Mouse (Mus musculus): ENCODE results near the gene Nbea. TPM values are rescaled to one million over a fixed set of nuclear protein-coding genes. Genes with fewer than 3 reads are reported as not detected.

Nbea gene
- total and polyA plus RNA-seq, 3 experiments = 0.04 to 0.27 TPM; not detected in 1

GRCm38 (mm10) chr3:55786835-55787486 is 396.5 kb downstream of the Nbea start:
- Histone ChIP-seq H3K9ac (ENCODE audit: control insufficient read depth, low read depth, low read length, poor library complexity, severe bottlenecking) (no peak overlapping the region), H3K4me1 (ENCODE audit: control insufficient read depth in 1 of 2, insufficient read depth in 2 of 2, low read length in 2 of 2) (no peaks in the 10 kb centered on the region), H3K27me3 (ENCODE audit: control insufficient read depth in 1 of 2, insufficient read depth in 2 of 2, low read length in 2 of 2) (no peaks in the 10 kb centered on the region), H3K4me3 (ENCODE audit: control insufficient read depth in 1 of 2, insufficient read depth in 1 of 2, low read depth in 2 of 2, low read length in 2 of 2) (no peak overlapping the region), H3K27ac (ENCODE audit: control insufficient read depth, low read depth, low read length) (no peak overlapping the region), H3K9me3 (replicated peaks; ENCODE audit: insufficient read depth, low read length) (no peaks in the 10 kb centered on the region), H3K36me3 (ENCODE audit: control insufficient read depth in 1 of 2, insufficient read depth in 2 of 2, low read length in 2 of 2) (no peaks in the 10 kb centered on the region), H3K79me2 (ENCODE audit: control insufficient read depth, insufficient read depth, low read length, poor library complexity) (no peaks in the 10 kb centered on the region)
- DNase-seq (ENCODE audit: low read depth, low spot score) = no peak
- TF ChIP-seq CTCF (IDR thresholded peaks at IDR 0.05 in 2 of 3, conservative IDR thresholded peaks at IDR 0.05 in 1 of 3; ENCODE audit: control insufficient read depth in 1 of 3, insufficient read depth in 1 of 3, low read depth in 2 of 3, low read length in 3 of 3, poor library complexity in 1 of 3, severe bottlenecking in 1 of 3) (no peak), USF2 (IDR thresholded peaks at IDR 0.05; ENCODE audit: borderline replicate concordance in 1 of 2, insufficient read depth in 1 of 2, low read depth in 1 of 2, low read length in 2 of 2) (no peak)

DNA sequence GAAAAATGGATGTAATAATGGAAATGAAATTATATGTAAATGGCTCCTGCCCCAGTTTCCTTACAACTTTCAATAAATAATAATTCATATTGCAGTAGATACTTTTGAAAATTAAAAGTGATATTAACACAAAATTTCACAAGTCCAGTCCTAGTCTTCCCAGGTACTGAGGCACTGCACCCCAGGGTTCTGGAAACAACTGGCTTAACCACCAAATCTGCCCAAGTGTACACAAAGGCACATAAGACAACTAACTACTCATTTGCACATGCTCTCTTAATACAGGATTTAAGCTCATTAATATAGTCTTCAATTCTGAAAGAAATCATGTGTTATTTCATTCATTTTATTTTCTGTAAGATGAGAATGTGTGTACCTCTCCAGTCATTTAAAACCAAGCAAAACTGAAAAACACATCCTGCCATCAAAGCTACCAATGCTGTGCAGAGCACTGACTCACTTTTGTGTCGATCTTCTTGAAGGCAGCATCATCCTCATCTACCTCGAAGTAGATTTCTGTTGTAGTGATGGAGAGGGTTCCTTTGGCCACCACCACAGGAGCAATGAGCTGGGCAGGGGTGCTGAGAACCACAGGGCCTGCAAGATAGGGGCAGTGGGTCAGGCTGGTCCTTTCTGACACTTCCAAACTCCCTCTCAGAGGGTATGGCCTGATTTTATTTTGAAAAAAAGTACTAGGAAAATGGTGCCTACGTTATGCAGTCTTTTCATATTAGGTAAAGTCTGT is 397.3 kb downstream of the Nbea start:
- Histone ChIP-seq H3K9me3 (replicated peaks; ENCODE audit: insufficient read depth, low read length) (no peaks in the 10 kb centered on the region), H3K27ac (ENCODE audit: control insufficient read depth, low read depth, low read length) (no peak overlapping the region), H3K4me1 (ENCODE audit: control insufficient read depth in 1 of 2, insufficient read depth in 2 of 2, low read length in 2 of 2) (no peaks in the 10 kb centered on the region), H3K79me2 (ENCODE audit: control insufficient read depth, insufficient read depth, low read length, poor library complexity) (no peaks in the 10 kb centered on the region), H3K36me3 (ENCODE audit: control insufficient read depth in 1 of 2, insufficient read depth in 2 of 2, low read length in 2 of 2) (no peaks in the 10 kb centered on the region), H3K4me3 (ENCODE audit: control insufficient read depth in 1 of 2, insufficient read depth in 1 of 2, low read depth in 2 of 2, low read length in 2 of 2) (no peak overlapping the region), H3K27me3 (ENCODE audit: control insufficient read depth in 1 of 2, insufficient read depth in 2 of 2, low read length in 2 of 2) (no peaks in the 10 kb centered on the region), H3K9ac (ENCODE audit: control insufficient read depth, low read depth, low read length, poor library complexity, severe bottlenecking) (no peak overlapping the region)
- DNase-seq (ENCODE audit: low read depth, low spot score) = no peak
- TF ChIP-seq TCF12 (IDR thresholded peaks at IDR 0.05; ENCODE audit: low read depth, low read length) = no peak
- TF ChIP-seq ZNF384 (IDR thresholded peaks at IDR 0.05; ENCODE audit: low read depth, low read length) = no peak
- TF ChIP-seq MYB (IDR thresholded peaks at IDR 0.05; ENCODE audit: low read depth, low read length) = no peak
- TF ChIP-seq HCFC1 (IDR thresholded peaks at IDR 0.05; ENCODE audit: low read depth, low read length) = no peak
- no peak for TF ChIP-seq CHD2 (IDR thresholded peaks at IDR 0.05; ENCODE audit: low read length)
- no peak for TF ChIP-seq TBP (IDR thresholded peaks at IDR 0.05; ENCODE audit: low read depth, low read length)
- TF ChIP-seq ETS1 (IDR thresholded peaks at IDR 0.05; ENCODE audit: low read depth, low read length) = no peak
- TF ChIP-seq RCOR1 (IDR thresholded peaks at IDR 0.05; ENCODE audit: low read depth, low read length) = no peak
- TF ChIP-seq GATA1 (IDR thresholded peaks at IDR 0.05; ENCODE audit: low read depth, low read length) = no peak
- no peak for TF ChIP-seq GABPA (IDR thresholded peaks at IDR 0.05; ENCODE audit: low read depth, low read length)
- TF ChIP-seq ZKSCAN1 (IDR thresholded peaks at IDR 0.05; ENCODE audit: low read depth, low read length) = no peak
- no peak for TF ChIP-seq ZMIZ1 (IDR thresholded peaks at IDR 0.05; ENCODE audit: low read depth, low read length)
- TF ChIP-seq NRF1 (IDR thresholded peaks at IDR 0.05; ENCODE audit: insufficient read depth, low read depth, low read length, poor library complexity, severe bottlenecking) = no peak
- no peak for TF ChIP-seq JUND (IDR thresholded peaks at IDR 0.05; ENCODE audit: low read depth, low read length)
